Mouse (Mus musculus) small intestine, adult 2 months (tissue): ENCODE results near the gene Hexim2. TPM values are rescaled to one million over a fixed set of nuclear protein-coding genes. Genes with fewer than 3 reads are reported as not detected.

Experiments used
- H3K27ac ChIP-seq: fragments of 200-500 bp; 2 replicates; pipeline ENCODE4 v1.5.1; 2012; ENCODE audit warnings: low read depth, low read length, control low read depth, inconsistent platforms; ENCODE audit not compliant: insufficient read depth
- H3K27me3 ChIP-seq: fragments of 200-500 bp; 2 replicates; pipeline ENCODE4 v1.6.1; 2012; ENCODE audit warnings: mild to moderate bottlenecking, moderate library complexity, low read length, inconsistent platforms; ENCODE audit not compliant: control insufficient read depth, insufficient read depth
- H3K36me3 ChIP-seq: fragments of 200-500 bp; 2 replicates; pipeline ENCODE4 v1.6.1; 2012; ENCODE audit warnings: mild to moderate bottlenecking, low read length, control low read depth, inconsistent platforms; ENCODE audit not compliant: control insufficient read depth, insufficient read depth
- H3K4me1 ChIP-seq: fragments of 200-500 bp; 2 replicates; pipeline ENCODE4 v1.6.1; 2012; ENCODE audit warnings: low read length, inconsistent platforms, mixed read lengths; ENCODE audit not compliant: control insufficient read depth, insufficient read depth, insufficient read length
- H3K4me3 ChIP-seq: fragments of 200-500 bp; 2 replicates; pipeline ENCODE4 v1.5.1; 2012; ENCODE audit warnings: low read depth, mild to moderate bottlenecking, control low read depth, inconsistent platforms, low read length, moderate library complexity
- CTCF ChIP-seq: fragments of 200-500 bp; IDR thresholded peaks from 2 replicates; pipeline ENCODE4 v1.5.1; 2012; ENCODE audit warnings: low read depth, mild to moderate bottlenecking, control low read depth, inconsistent platforms, low read length, moderate library complexity, mixed read lengths; ENCODE audit not compliant: insufficient replicate concordance, insufficient read length; ENCODE audit errors: extremely low read depth
- POLR2A ChIP-seq: fragments of 200-500 bp; IDR thresholded peaks from 2 replicates; pipeline ENCODE4 v1.6.1; 2012; ENCODE audit warnings: low read depth, mild to moderate bottlenecking, control low read depth, inconsistent platforms, low read length, moderate library complexity
- WGBS: fragments of 180-500 bp; shearing (Covaris S2); methylation state at CpG from one replicate; pipeline ENCODE4 v1.1.7; 2018; 5-methylcytosine and 5-hydroxymethylcytosine counted together
- polyA plus RNA-seq: library from polyadenylated mRNA; depleted of rRNA; stranded (reverse); fragments of >200 nt; gene quantifications from 2 replicates; pipeline ENCODE4 v1.2.3, GENCODE M21; 2012; rRNA removed

Hexim2 gene
- 0.86 and 2.2 TPM in 2 replicates for polyA plus RNA-seq

DNA sequence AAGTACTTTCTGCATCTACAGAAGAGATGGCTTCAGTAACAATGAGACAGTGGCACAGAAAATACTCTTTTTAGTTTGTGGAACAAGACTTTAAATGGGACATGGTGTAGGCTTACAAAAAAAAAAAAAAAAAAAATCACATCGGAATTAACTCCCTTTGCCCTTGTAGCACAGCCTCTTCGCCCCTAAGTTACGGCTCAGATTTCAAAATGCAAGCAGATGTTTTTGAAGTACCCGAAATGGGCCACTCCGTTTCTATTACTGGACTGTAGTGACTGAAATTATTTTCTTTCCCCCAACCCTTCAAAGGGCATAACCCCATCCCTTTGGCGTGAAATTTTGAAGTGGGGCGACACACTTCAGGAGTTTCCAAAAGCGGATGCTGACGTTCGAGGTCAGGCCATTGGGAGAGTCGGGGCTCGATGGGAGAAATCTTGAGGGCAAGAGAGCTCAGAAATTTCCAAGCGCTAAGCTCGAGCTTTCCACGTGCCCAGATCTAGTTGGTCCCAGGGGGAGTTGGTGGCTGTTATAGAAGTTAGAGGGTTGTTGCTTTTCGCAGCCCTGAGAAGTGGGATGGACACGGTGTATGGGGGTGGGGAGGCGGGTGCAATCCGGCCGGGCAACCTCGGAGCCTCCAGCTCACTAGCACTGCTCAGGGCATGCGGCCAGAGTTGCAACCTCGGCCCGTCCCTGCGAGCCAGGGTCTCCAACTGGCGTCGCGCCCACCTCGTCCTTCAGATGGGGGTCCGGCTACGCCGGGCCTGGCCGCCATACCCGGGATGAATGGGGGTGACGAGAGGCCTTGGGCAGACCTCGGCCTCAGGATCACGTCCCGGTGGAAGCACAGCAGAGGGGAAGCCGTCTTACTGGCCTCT is at the start of gene Hexim2:
Hexim2 (plus strand) TSS at position 729 of the 875 bp plus-strand sequence.
- under 1% methylated on average over 39 of the region's 39 CpGs for WGBS
- no peaks in the 10 kb centered on the region for H3K36me3 ChIP-seq
- peak within 1 kb of the TSS; percentile 92 for H3K27ac ChIP-seq
- H3K4me1 ChIP-seq = peaks cover 5% of the 10 kb centered on the region; the same call in 1 of the 2 replicates
- no peaks in the 10 kb centered on the region for H3K27me3 ChIP-seq
- TF ChIP-seq POLR2A = 0 out of 2 replicates have a peak, but pooled peaks have one; percentile 7
- TF ChIP-seq CTCF = no peak
- H3K4me3 ChIP-seq = peak within 1 kb of the TSS; percentile 87

DNA sequence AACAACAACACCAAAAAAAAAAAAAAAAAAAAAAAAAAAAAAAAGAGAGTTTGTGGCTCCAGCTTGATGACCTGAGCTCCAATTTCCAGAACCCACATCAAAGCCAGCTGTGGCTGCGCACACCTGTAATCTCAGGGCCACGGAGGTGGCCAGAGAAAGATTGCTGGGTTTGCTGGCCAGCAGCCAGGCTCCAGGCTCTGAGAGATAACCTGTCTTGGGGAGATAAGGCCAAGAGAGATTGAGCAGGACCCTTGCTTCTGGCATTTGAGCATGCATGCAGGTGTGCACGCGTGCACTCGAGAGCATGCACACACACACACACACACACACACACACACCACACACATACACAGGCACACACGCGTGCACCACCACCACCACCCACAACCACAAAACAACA is 38.9 kb upstream of the Hexim2 start:
- Histone ChIP-seq H3K27me3 (no peaks in the 10 kb centered on the region), H3K36me3 (no peaks in the 10 kb centered on the region), H3K4me1 (peaks cover 23% of the 10 kb centered on the region), H3K27ac (no peak overlapping the region; the same call in 1 of the 2 replicates), H3K4me3 (no peak overlapping the region)
- 38% methylated on average over 7 of the region's 7 CpGs for WGBS
- no peak for TF ChIP-seq CTCF
- no peak for TF ChIP-seq POLR2A

DNA sequence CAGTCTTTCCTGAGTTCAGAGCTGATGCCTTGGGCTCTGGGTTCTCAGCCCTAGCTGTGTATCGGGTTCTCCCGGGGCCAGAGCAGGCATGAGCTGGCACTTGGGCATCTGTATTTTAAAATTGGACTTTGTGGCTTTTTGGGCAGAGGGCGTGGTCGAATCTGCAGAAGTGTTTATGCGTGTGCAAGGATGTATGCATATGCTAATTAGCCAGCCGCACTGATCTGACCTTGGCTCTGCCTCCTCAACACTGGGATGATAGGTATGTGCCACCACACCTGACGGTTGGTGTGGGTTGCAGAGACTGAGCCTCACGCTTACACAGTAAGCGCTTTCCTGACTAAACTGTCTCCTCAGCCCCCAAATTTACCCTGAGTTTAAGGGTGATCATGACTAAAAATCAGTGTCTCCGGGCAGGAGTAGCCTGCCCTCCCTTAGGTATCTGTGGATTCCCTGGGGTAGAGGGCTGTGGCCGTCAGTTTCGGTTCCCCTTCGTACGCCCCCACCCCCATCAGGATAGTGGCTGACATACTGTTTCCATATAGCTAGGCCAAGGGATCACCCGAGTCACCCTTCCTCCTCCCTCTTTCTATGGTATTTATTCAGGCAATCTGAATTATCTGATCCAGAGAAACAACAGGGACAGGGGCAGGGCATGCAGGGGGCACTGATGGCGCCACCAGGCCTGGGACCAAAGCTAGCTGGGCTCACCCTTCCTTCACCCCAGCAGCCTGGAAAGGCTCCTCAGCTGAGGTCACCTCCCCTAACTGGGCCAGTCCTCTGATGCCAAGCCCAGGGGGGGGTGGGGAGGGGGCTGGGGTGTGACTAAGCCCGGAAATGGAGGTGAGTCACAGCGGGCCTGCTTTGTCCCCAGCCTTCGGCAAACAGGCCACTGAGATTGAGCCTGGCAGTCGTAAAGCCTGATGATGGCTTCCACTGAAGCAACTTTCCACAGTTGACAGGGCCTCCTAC is 38.1 kb upstream of the Hexim2 start:
- Histone ChIP-seq H3K27ac (peak overlapping the region; percentile 24; the same call in 1 of the 2 replicates), H3K36me3 (no peaks in the 10 kb centered on the region), H3K27me3 (no peaks in the 10 kb centered on the region), H3K4me1 (peaks cover 23% of the 10 kb centered on the region), H3K4me3 (no peak overlapping the region)
- WGBS = 40% methylated on average over 20 of the region's 20 CpGs
- TF ChIP-seq CTCF = no peak
- no peak for TF ChIP-seq POLR2A

DNA sequence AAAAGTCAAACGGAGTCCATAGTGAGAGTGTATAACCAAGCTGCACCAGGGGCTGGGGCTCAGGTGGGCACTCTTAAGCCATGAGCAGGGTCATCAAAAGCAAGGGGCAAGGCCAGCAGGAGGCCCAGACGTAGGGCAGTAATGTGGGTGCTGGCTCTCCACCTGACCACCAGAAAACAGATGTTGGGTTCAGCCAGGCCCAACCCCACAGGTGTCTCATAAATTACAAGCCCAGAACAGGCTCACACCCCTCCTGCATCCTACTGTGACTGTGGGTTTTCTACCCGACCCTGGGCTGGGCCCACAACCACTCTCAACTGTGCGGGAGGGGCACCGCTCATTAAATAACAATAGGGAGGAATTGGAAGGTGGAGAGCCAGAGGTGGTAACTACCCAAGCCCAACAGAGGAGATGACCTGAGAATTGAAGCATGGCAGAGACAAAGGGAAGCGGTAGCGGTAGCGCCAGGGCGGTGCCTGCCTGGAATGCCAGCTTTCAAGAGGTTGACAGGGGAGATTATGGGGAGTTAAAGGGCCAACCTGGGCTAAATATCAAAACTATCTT is 37.0 kb upstream of the Hexim2 start:
- WGBS = 85% methylated on average over 9 of the region's 9 CpGs
- H3K36me3 ChIP-seq = no peaks in the 10 kb centered on the region
- peaks cover 23% of the 10 kb centered on the region for H3K4me1 ChIP-seq
- peak overlapping the region; percentile 24; the same call in 1 of the 2 replicates for H3K27ac ChIP-seq
- H3K27me3 ChIP-seq = no peaks in the 10 kb centered on the region
- H3K4me3 ChIP-seq = no peak overlapping the region
- TF ChIP-seq CTCF (no peak), POLR2A (no peak)

DNA sequence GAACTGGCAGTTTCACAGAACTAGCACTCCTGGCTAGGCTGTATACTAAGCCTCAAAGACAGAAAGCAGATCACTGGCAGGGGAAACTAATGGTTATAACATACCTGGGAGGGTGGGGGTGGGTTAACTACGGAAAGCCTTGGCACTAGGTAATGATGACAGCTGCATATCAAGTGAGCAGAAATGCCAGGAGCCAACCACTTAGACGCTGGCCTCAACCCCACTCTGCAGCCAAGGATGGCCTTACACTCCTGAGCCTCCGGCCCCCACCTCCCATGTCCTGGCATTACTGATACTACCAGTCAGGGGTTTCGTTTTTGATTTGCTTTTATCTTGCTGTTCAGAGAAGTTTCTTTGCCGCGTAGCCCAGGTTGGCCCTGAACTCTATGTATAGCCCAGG is 36.4 kb upstream of the Hexim2 start:
- TF ChIP-seq CTCF (no peak), POLR2A (no peak)
- H3K36me3 ChIP-seq = no peaks in the 10 kb centered on the region
- H3K4me3 ChIP-seq = no peak overlapping the region
- peaks cover 23% of the 10 kb centered on the region for H3K4me1 ChIP-seq
- H3K27me3 ChIP-seq = no peaks in the 10 kb centered on the region
- no peak overlapping the region for H3K27ac ChIP-seq
- WGBS = 88% methylated on average over 6 of the region's 6 CpGs

DNA sequence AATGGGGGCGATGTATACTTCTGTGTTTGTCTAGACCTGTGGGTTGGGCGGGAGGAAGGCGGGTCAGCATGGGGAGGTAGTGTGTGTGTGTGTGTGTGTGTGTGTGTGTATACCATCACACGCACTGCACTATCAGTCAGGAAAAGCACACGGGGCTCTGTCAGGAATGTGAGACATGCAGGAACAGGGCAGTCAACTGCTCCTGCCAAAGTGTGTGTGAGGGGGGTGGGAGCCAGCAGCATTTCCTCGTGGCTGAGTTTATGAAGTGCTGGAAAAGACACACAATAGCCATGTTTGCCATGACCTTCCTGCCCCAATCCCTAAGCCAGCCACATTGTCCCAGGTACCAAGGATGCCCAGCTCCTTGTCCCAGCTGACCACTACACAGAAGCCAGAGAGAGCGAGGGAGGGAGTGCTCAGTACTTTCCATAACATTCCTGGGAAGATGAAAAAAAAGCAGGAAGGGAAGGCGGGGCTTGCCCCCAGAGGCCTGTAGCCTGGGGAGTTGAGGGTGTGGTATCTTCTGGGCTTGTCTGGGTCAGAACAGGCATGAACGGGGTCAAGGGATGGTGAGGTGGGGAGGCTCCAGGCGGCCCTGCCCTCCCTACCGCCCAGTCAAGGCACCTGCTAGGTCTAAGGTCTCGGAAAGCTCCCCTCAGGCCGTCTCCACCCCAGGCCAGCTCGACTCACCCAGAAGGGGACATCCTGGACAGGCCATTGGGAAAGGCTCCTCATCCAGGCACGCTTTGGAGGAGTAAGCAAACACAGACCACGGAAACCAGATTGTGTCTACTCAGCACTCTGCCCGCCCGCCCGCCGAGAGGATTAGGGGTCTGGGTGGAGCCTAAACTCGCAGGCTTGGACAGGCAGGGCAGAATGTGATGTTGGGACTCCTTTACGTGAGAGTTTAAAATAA is 35.0 kb upstream of the Hexim2 start:
- no peak for TF ChIP-seq POLR2A
- no peak for TF ChIP-seq CTCF
- 48% methylated on average over 22 of the region's 22 CpGs for WGBS
- H3K4me3 ChIP-seq = no peak overlapping the region
- no peaks in the 10 kb centered on the region for H3K27me3 ChIP-seq
- H3K4me1 ChIP-seq = peaks cover 27% of the 10 kb centered on the region
- H3K36me3 ChIP-seq = no peaks in the 10 kb centered on the region
- no peak overlapping the region for H3K27ac ChIP-seq
